Mouse (Mus musculus) MEL (cell line): ENCODE data around the gene Grm7. TPM values are rescaled to one million over a fixed set of nuclear protein-coding genes. Genes with fewer than 3 reads are reported as not detected.

Source experiments
- DNase-seq: peaks from one replicate; pipeline ENCODE4 v3.0.0; 2011; ENCODE audit warnings: low read depth, low spot score
- H3K27ac ChIP-seq: 2 replicates; pipeline ENCODE4 v1.5.1; 2012; ENCODE audit warnings: low read depth, mild to moderate bottlenecking, control low read depth, low read length, moderate library complexity; ENCODE audit not compliant: control insufficient read depth
- H3K27me3 ChIP-seq, 2 experiments: fragments of 150-350 bp in 1 of 2; sonication (generic) in 1 of 2; 2 replicates each; pipeline ENCODE4 v1.6.1; 2012; ENCODE audit warnings: low read length in 2 of 2, mild to moderate bottlenecking in 2 of 2, improper control_type of control experiment in 1 of 2, moderate library complexity in 1 of 2; ENCODE audit not compliant: insufficient read depth in 2 of 2, control insufficient read depth in 1 of 2
- H3K36me3 ChIP-seq, 2 experiments: 2 replicates each; pipeline ENCODE4 v1.6.1; 2012 to 2014; ENCODE audit warnings: low read length in 2 of 2, improper control_type of control experiment in 1 of 2, inconsistent platforms in 1 of 2, mild to moderate bottlenecking in 1 of 2; ENCODE audit not compliant: insufficient read depth in 2 of 2, control insufficient read depth in 1 of 2
- H3K4me1 ChIP-seq, 2 experiments: fragments of 150-350 bp in 1 of 2; sonication (generic) in 1 of 2; 2 replicates each; pipeline ENCODE4 v1.6.1; 2012; ENCODE audit warnings: low read length in 2 of 2, improper control_type of control experiment in 1 of 2, mild to moderate bottlenecking in 1 of 2; ENCODE audit not compliant: insufficient read depth in 2 of 2, control insufficient read depth in 1 of 2
- H3K4me3 ChIP-seq, 2 experiments: fragments of 150-350 bp in 1 of 2; sonication (generic) in 1 of 2; 2 replicates each; pipeline ENCODE4 v1.5.1; 2012; ENCODE audit warnings: low read depth in 2 of 2, low read length in 2 of 2, mild to moderate bottlenecking in 2 of 2, moderate library complexity in 2 of 2, control low read depth in 1 of 2, improper control_type of control experiment in 1 of 2; ENCODE audit not compliant: control insufficient read depth in 1 of 2, insufficient read depth in 1 of 2
- H3K79me2 ChIP-seq: 2 replicates; pipeline ENCODE4 v1.6.1; 2012; ENCODE audit warnings: mild to moderate bottlenecking, low read length, moderate library complexity; ENCODE audit not compliant: control insufficient read depth, poor library complexity, insufficient read depth
- H3K9ac ChIP-seq: 2 replicates; pipeline ENCODE4 v1.6.1; 2012; ENCODE audit warnings: low read depth, mild to moderate bottlenecking, control low read depth, low read length, moderate library complexity; ENCODE audit not compliant: control insufficient read depth, poor library complexity, severe bottlenecking
- H3K9me3 ChIP-seq: fragments of 150-350 bp; sonication (generic); replicated peaks from 2 replicates; pipeline ENCODE4 v1.6.1; 2012; ENCODE audit warnings: mild to moderate bottlenecking, low read length, improper control_type of control experiment, moderate library complexity; ENCODE audit not compliant: insufficient read depth
- BHLHE40 ChIP-seq: IDR thresholded peaks from 2 replicates; pipeline ENCODE4 v1.6.1; 2012; ENCODE audit warnings: low read depth, mild to moderate bottlenecking, inconsistent platforms, low read length, improper control_type of control experiment, borderline replicate concordance
- CHD1 ChIP-seq: IDR thresholded peaks from 2 replicates; pipeline ENCODE4 v1.6.1; 2012; ENCODE audit warnings: low read depth, mild to moderate bottlenecking, inconsistent platforms, low read length, improper control_type of control experiment
- CHD2 ChIP-seq: IDR thresholded peaks from 2 replicates; pipeline ENCODE4 v1.6.1; 2011; ENCODE audit warnings: low read length, improper control_type of control experiment
- E2F4 ChIP-seq: IDR thresholded peaks from 2 replicates; pipeline ENCODE4 v1.6.1; 2011; ENCODE audit warnings: low read depth, low read length, improper control_type of control experiment, borderline replicate concordance
- ELF1 ChIP-seq: IDR thresholded peaks from 2 replicates; pipeline ENCODE4 v1.6.1; 2014; ENCODE audit warnings: low read depth, mild to moderate bottlenecking, inconsistent platforms, low read length, improper control_type of control experiment, moderate library complexity
- EP300 ChIP-seq, 2 experiments: IDR thresholded peaks; 2 replicates each; pipeline ENCODE4 v1.6.1; 2011; ENCODE audit warnings: improper control_type of control experiment in 2 of 2, low read length in 2 of 2, low read depth in 1 of 2, mild to moderate bottlenecking in 1 of 2
- HCFC1 ChIP-seq: IDR thresholded peaks from 2 replicates; pipeline ENCODE4 v1.6.1; 2012; ENCODE audit warnings: low read depth, mild to moderate bottlenecking, inconsistent platforms, low read length, improper control_type of control experiment, moderate library complexity
- JUND ChIP-seq: IDR thresholded peaks from 2 replicates; pipeline ENCODE4 v1.6.1; 2011; ENCODE audit warnings: low read depth, mild to moderate bottlenecking, improper control_type of control experiment, low read length
- MAFK ChIP-seq: IDR thresholded peaks from 2 replicates; pipeline ENCODE4 v1.6.1; 2011; ENCODE audit warnings: low read depth, mild to moderate bottlenecking, low read length, improper control_type of control experiment, borderline replicate concordance
- MEF2A ChIP-seq: IDR thresholded peaks from 2 replicates; pipeline ENCODE4 v1.6.1; 2014; ENCODE audit warnings: low read depth, mild to moderate bottlenecking, inconsistent platforms, low read length, improper control_type of control experiment; ENCODE audit not compliant: poor library complexity, insufficient replicate concordance, severe bottlenecking; ENCODE audit errors: extremely low read depth
- NELFE ChIP-seq: IDR thresholded peaks from 2 replicates; pipeline ENCODE4 v1.6.1; 2011; ENCODE audit warnings: low read depth, low read length, improper control_type of control experiment
- POLR2A ChIP-seq, 2 experiments: IDR thresholded peaks; 2 replicates each; pipeline ENCODE4 v1.6.1; 2011 to 2012; ENCODE audit warnings: low read length in 2 of 2, mild to moderate bottlenecking in 2 of 2, control low read depth in 1 of 2, improper control_type of control experiment in 1 of 2, low read depth in 1 of 2, moderate library complexity in 1 of 2; ENCODE audit not compliant: control insufficient read depth in 1 of 2, insufficient read depth in 1 of 2, poor library complexity in 1 of 2
- POLR2AphosphoS2 ChIP-seq: IDR thresholded peaks from 2 replicates; pipeline ENCODE4 v1.6.1; 2011; ENCODE audit warnings: low read length, improper control_type of control experiment
- SMC3 ChIP-seq: IDR thresholded peaks from 2 replicates; pipeline ENCODE4 v1.6.1; 2011; ENCODE audit warnings: low read depth, low read length, improper control_type of control experiment
- TBP ChIP-seq: IDR thresholded peaks from 2 replicates; pipeline ENCODE4 v1.8.0; 2011; ENCODE audit warnings: low read depth, low read length, improper control_type of control experiment
- TCF12 ChIP-seq: IDR thresholded peaks from 2 replicates; pipeline ENCODE4 v1.6.1; 2014; ENCODE audit warnings: low read depth, mild to moderate bottlenecking, inconsistent platforms, low read length, improper control_type of control experiment, moderate library complexity
- UBTF ChIP-seq: IDR thresholded peaks from 2 replicates; pipeline ENCODE4 v1.6.1; 2012; ENCODE audit warnings: low read depth, mild to moderate bottlenecking, inconsistent platforms, low read length, improper control_type of control experiment, moderate library complexity, borderline replicate concordance; ENCODE audit not compliant: insufficient read depth
- ZC3H11A ChIP-seq: IDR thresholded peaks from 2 replicates; pipeline ENCODE4 v1.6.1; 2012; ENCODE audit warnings: low read depth, mild to moderate bottlenecking, inconsistent platforms, low read length, improper control_type of control experiment
- ZKSCAN1 ChIP-seq: IDR thresholded peaks from 2 replicates; pipeline ENCODE4 v1.6.1; 2012; ENCODE audit warnings: low read depth, mild to moderate bottlenecking, inconsistent platforms, low read length, improper control_type of control experiment, moderate library complexity
- polyA plus RNA-seq, 2 experiments: library from polyadenylated mRNA; stranded (reverse) in 1 of 2; unstranded in 1 of 2; fragments of >175 nt in 1 of 2; fragments of >200 nt in 1 of 2; gene quantifications; 2 replicates each; pipeline versions ENCODE4 v1.2.1 to v1.2.4; 2012; ENCODE audit warnings: low replicate concordance in 2 of 2, low read depth in 1 of 2; ENCODE audit not compliant: insufficient read length in 2 of 2, insufficient read depth in 1 of 2, missing spikeins in 1 of 2
- total RNA-seq: library from RNA; depleted of rRNA; stranded (reverse); fragments of 300-350 nt; gene quantifications from 2 replicates; pipeline ENCODE4 v1.2.3, GENCODE M21; 2012

Gene Grm7
- total and polyA plus RNA-seq, 3 experiments = not detected

GRCm38 (mm10) chr6:111368111-111368510, 722.7 kb downstream of the Grm7 start:
- no peak for DNase-seq
- H3K27me3 ChIP-seq = no peaks in the 10 kb centered on the region
- no peaks in the 10 kb centered on the region for H3K36me3 ChIP-seq
- H3K9me3 ChIP-seq = no peaks in the 10 kb centered on the region
- H3K79me2 ChIP-seq = no peaks in the 10 kb centered on the region
- H3K4me3 ChIP-seq = no peak overlapping the region
- TF ChIP-seq NELFE (no peak), SMC3 (no peak), TBP (no peak), ELF1 (no peak), CHD2 (no peak), ZC3H11A (no peak), MEF2A (no peak), JUND (no peak), UBTF (no peak), ZKSCAN1 (no peak), BHLHE40 (no peak), POLR2AphosphoS2 (no peak), POLR2A (IDR thresholded peaks at IDR 0.05; ENCODE audit: control insufficient read depth in 1 of 2, insufficient read depth in 1 of 2, low read depth in 1 of 2, low read length in 2 of 2, poor library complexity in 1 of 2) (no peak), HCFC1 (no peak)
- TF ChIP-seq, all 39 proteins: peak for 0
- H3K9ac ChIP-seq = no peak overlapping the region
- no peak overlapping the region for H3K27ac ChIP-seq
- H3K4me1 ChIP-seq = no peaks in the 10 kb centered on the region

- H3K4me3 ChIP-seq = no peak overlapping the region
- TF ChIP-seq EP300 (IDR thresholded peaks at IDR 0.05; ENCODE audit: low read depth in 1 of 2, low read length in 2 of 2) = no peak
- TF ChIP-seq SMC3 = no peak
- TF ChIP-seq ELF1 = no peak
- no peak for TF ChIP-seq E2F4
- no peak for TF ChIP-seq CHD1
- no peak for TF ChIP-seq MAFK
- TF ChIP-seq TBP = no peak
- TF ChIP-seq TCF12 = no peak
- TF ChIP-seq, all 39 proteins: peak for 0
- Histone ChIP-seq H3K9ac (no peak overlapping the region), H3K27ac (no peak overlapping the region), H3K9me3 (no peaks in the 10 kb centered on the region), H3K27me3 (no peaks in the 10 kb centered on the region), H3K36me3 (no peaks in the 10 kb centered on the region), H3K4me1 (no peaks in the 10 kb centered on the region), H3K79me2 (no peaks in the 10 kb centered on the region)
- DNase-seq = no peak
Observed at GRCm38 (mm10) chr6:111368551-111368950, 723.2 kb downstream of the Grm7 start.
